Mouse (Mus musculus): ENCODE measurements around the gene Fbxo24. TPM values are rescaled to one million over a fixed set of nuclear protein-coding genes. Genes with fewer than 3 reads are reported as not detected.
A peak's percentile ranks its signal among the peaks of the same experiment; 100 is the strongest.

Gene Fbxo24
- polyA plus RNA-seq, 1 experiment from 2014 or later: 0.18 TPM

- H3K4me2 ChIP-seq: no peak overlapping the region
- H3K36me3 ChIP-seq (ENCODE audit: control insufficient read depth, insufficient read depth, low read length): peaks cover 64% of the 10 kb centered on the region
- 81% methylated on average over 9 of the region's 9 CpGs for WGBS
- H3K27me3 ChIP-seq (replicated peaks; ENCODE audit: control insufficient read depth, insufficient read depth, low read length): no peaks in the 10 kb centered on the region
- H3K9me3 ChIP-seq (ENCODE audit: control insufficient read depth, low read length): no peaks in the 10 kb centered on the region
- DNase-seq (ENCODE audit: low spot score) (no peak), ATAC-seq (replicated peaks; ENCODE audit: low FRiP score) (no peak)
- H3K4me1 ChIP-seq (replicated peaks; ENCODE audit: control insufficient read depth, insufficient read depth, low read length): no peaks in the 10 kb centered on the region
- no peak overlapping the region for H3K9ac ChIP-seq (ENCODE audit: low read depth, low read length)
- no peak overlapping the region for H3K27ac ChIP-seq (ENCODE audit: low read depth, low read length)
- H3K4me3 ChIP-seq (ENCODE audit: low read depth, low read length): no peak overlapping the region
Observed at GRCm38 (mm10) chr5:137663057-137663456, 34.3 kb upstream of the Fbxo24 start.

GRCm38 (mm10) chr5:137660064-137660688 lies 31.4 kb upstream of the Fbxo24 start:
- no peak overlapping the region for H3K27ac ChIP-seq (ENCODE audit: low read depth, low read length)
- WGBS: 97% methylated on average over 6 of the region's 6 CpGs
- no peaks in the 10 kb centered on the region for H3K27me3 ChIP-seq (replicated peaks; ENCODE audit: control insufficient read depth, insufficient read depth, low read length)
- peaks cover 55% of the 10 kb centered on the region for H3K36me3 ChIP-seq (ENCODE audit: control insufficient read depth, insufficient read depth, low read length)
- no peaks in the 10 kb centered on the region for H3K4me1 ChIP-seq (replicated peaks; ENCODE audit: control insufficient read depth, insufficient read depth, low read length)
- no peak overlapping the region for H3K9ac ChIP-seq (ENCODE audit: low read depth, low read length)
- ATAC-seq (replicated peaks; ENCODE audit: low FRiP score) (no peak), DNase-seq (ENCODE audit: low spot score) (no peak)
- H3K4me3 ChIP-seq (ENCODE audit: low read depth, low read length): no peak overlapping the region
- no peak overlapping the region for H3K4me2 ChIP-seq
- no peaks in the 10 kb centered on the region for H3K9me3 ChIP-seq (ENCODE audit: control insufficient read depth, low read length)

- Histone ChIP-seq H3K4me1 (replicated peaks; ENCODE audit: control insufficient read depth, insufficient read depth, low read length) (0 out of 2 replicates have a peak, but pooled peaks cover 2% of the 10 kb centered on the region), H3K4me3 (ENCODE audit: low read depth, low read length) (no peak overlapping the region), H3K27ac (ENCODE audit: low read depth, low read length) (no peak overlapping the region), H3K9ac (ENCODE audit: low read depth, low read length) (no peak overlapping the region), H3K4me2 (no peak overlapping the region), H3K36me3 (ENCODE audit: control insufficient read depth, insufficient read depth, low read length) (peaks cover 43% of the 10 kb centered on the region), H3K9me3 (ENCODE audit: control insufficient read depth, low read length) (no peaks in the 10 kb centered on the region), H3K27me3 (replicated peaks; ENCODE audit: control insufficient read depth, insufficient read depth, low read length) (no peaks in the 10 kb centered on the region)
- WGBS: 52% methylated on average over 6 of the region's 6 CpGs
- ATAC-seq (replicated peaks; ENCODE audit: low FRiP score): 0 out of 2 replicates have a peak, but pooled peaks have one; percentile 45
- no peak for DNase-seq (ENCODE audit: low spot score)
Observed at GRCm38 (mm10) chr5:137656977-137657376, 28.2 kb upstream of the Fbxo24 start.

GRCm38 (mm10) chr5:137654746-137655145 lies 25.9 kb upstream of the Fbxo24 start:
- WGBS: 80% methylated on average over 7 of the region's 7 CpGs
- no peak for ATAC-seq (replicated peaks; ENCODE audit: low FRiP score)
- Histone ChIP-seq H3K9ac (ENCODE audit: low read depth, low read length) (no peak overlapping the region), H3K4me3 (ENCODE audit: low read depth, low read length) (no peak overlapping the region), H3K36me3 (ENCODE audit: control insufficient read depth, insufficient read depth, low read length) (peaks cover 32% of the 10 kb centered on the region), H3K27me3 (replicated peaks; ENCODE audit: control insufficient read depth, insufficient read depth, low read length) (no peaks in the 10 kb centered on the region), H3K9me3 (ENCODE audit: control insufficient read depth, low read length) (no peaks in the 10 kb centered on the region), H3K4me1 (replicated peaks; ENCODE audit: control insufficient read depth, insufficient read depth, low read length) (peaks cover 17% of the 10 kb centered on the region), H3K27ac (ENCODE audit: low read depth, low read length) (no peak overlapping the region), H3K4me2 (no peak overlapping the region)
- no peak for DNase-seq (ENCODE audit: low spot score)

- no peak for DNase-seq (ENCODE audit: low spot score)
- Histone ChIP-seq H3K27ac (ENCODE audit: low read depth, low read length) (no peak overlapping the region), H3K4me1 (replicated peaks; ENCODE audit: control insufficient read depth, insufficient read depth, low read length) (peaks cover 27% of the 10 kb centered on the region), H3K9ac (ENCODE audit: low read depth, low read length) (no peak overlapping the region), H3K4me2 (no peak overlapping the region), H3K4me3 (ENCODE audit: low read depth, low read length) (no peak overlapping the region), H3K27me3 (replicated peaks; ENCODE audit: control insufficient read depth, insufficient read depth, low read length) (no peaks in the 10 kb centered on the region), H3K36me3 (ENCODE audit: control insufficient read depth, insufficient read depth, low read length) (peaks cover 21% of the 10 kb centered on the region), H3K9me3 (ENCODE audit: control insufficient read depth, low read length) (no peaks in the 10 kb centered on the region)
- 90% methylated on average over 10 of the region's 10 CpGs for WGBS
- no peak for ATAC-seq (replicated peaks; ENCODE audit: low FRiP score)
Observed at GRCm38 (mm10) chr5:137653366-137653765, 24.6 kb upstream of the Fbxo24 start.

- WGBS: 40% methylated on average over 3 of the region's 3 CpGs
- H3K36me3 ChIP-seq (ENCODE audit: control insufficient read depth, insufficient read depth, low read length): peaks cover 17% of the 10 kb centered on the region
Observed at GRCm38 (mm10) chr5:137652474-137652873, 23.7 kb upstream of the Fbxo24 start.

GRCm38 (mm10) chr5:137649669-137650571 lies 21.1 kb upstream of the Fbxo24 start:
- WGBS: 20% methylated on average over 18 of the region's 18 CpGs
- no peak for DNase-seq (ENCODE audit: low spot score)
- Histone ChIP-seq H3K4me3 (ENCODE audit: low read depth, low read length) (no peak overlapping the region), H3K27me3 (replicated peaks; ENCODE audit: control insufficient read depth, insufficient read depth, low read length) (peaks cover 4% of the 10 kb centered on the region; the same call in 1 of the 2 replicates), H3K9me3 (ENCODE audit: control insufficient read depth, low read length) (no peaks in the 10 kb centered on the region), H3K9ac (ENCODE audit: low read depth, low read length) (no peak overlapping the region), H3K4me2 (peak overlapping the region; percentile 26), H3K27ac (ENCODE audit: low read depth, low read length) (0 out of 2 replicates have a peak overlapping the region, but pooled peaks have one; percentile 25), H3K36me3 (ENCODE audit: control insufficient read depth, insufficient read depth, low read length) (peaks cover 10% of the 10 kb centered on the region), H3K4me1 (replicated peaks; ENCODE audit: control insufficient read depth, insufficient read depth, low read length) (peaks cover 42% of the 10 kb centered on the region)
- peak; percentile 50; the same call in 1 of the 2 replicates for ATAC-seq (replicated peaks; ENCODE audit: low FRiP score)

More at GRCm38 (mm10) chr5:137652474-137652873, 23.7 kb upstream of the Fbxo24 start:
- H3K9ac ChIP-seq (ENCODE audit: low read depth, low read length): no peak overlapping the region
- no peaks in the 10 kb centered on the region for H3K27me3 ChIP-seq (replicated peaks; ENCODE audit: control insufficient read depth, insufficient read depth, low read length)
- H3K27ac ChIP-seq (ENCODE audit: low read depth, low read length): no peak overlapping the region
- DNase-seq (ENCODE audit: low spot score) (no peak), ATAC-seq (replicated peaks; ENCODE audit: low FRiP score) (0 out of 2 replicates have a peak, but pooled peaks have one; percentile 28)
- peaks cover 34% of the 10 kb centered on the region for H3K4me1 ChIP-seq (replicated peaks; ENCODE audit: control insufficient read depth, insufficient read depth, low read length)
- H3K9me3 ChIP-seq (ENCODE audit: control insufficient read depth, low read length): no peaks in the 10 kb centered on the region
- no peak overlapping the region for H3K4me2 ChIP-seq
- H3K4me3 ChIP-seq (ENCODE audit: low read depth, low read length): no peak overlapping the region

- Histone ChIP-seq H3K4me3 (ENCODE audit: low read depth, low read length) (no peak overlapping the region), H3K9me3 (ENCODE audit: control insufficient read depth, low read length) (no peaks in the 10 kb centered on the region), H3K9ac (ENCODE audit: low read depth, low read length) (no peak overlapping the region), H3K4me1 (replicated peaks; ENCODE audit: control insufficient read depth, insufficient read depth, low read length) (peaks cover 44% of the 10 kb centered on the region), H3K27me3 (replicated peaks; ENCODE audit: control insufficient read depth, insufficient read depth, low read length) (peaks cover 9% of the 10 kb centered on the region), H3K4me2 (no peak overlapping the region), H3K36me3 (ENCODE audit: control insufficient read depth, insufficient read depth, low read length) (peaks cover 10% of the 10 kb centered on the region), H3K27ac (ENCODE audit: low read depth, low read length) (no peak overlapping the region)
- no peak for DNase-seq (ENCODE audit: low spot score)
- no peak for ATAC-seq (replicated peaks; ENCODE audit: low FRiP score)
- WGBS: 45% methylated on average over 4 of the region's 4 CpGs
Observed at GRCm38 (mm10) chr5:137649251-137649650, 20.4 kb upstream of the Fbxo24 start.
